Mouse (Mus musculus): ENCODE measurements at regions not wholly inside any gene's neighbourhood (a gene's known extent, or its start where the extent isn't known, plus 50 kb on each side); places are given as distances from the start of the nearest gene placed in this dataset.

DNA sequence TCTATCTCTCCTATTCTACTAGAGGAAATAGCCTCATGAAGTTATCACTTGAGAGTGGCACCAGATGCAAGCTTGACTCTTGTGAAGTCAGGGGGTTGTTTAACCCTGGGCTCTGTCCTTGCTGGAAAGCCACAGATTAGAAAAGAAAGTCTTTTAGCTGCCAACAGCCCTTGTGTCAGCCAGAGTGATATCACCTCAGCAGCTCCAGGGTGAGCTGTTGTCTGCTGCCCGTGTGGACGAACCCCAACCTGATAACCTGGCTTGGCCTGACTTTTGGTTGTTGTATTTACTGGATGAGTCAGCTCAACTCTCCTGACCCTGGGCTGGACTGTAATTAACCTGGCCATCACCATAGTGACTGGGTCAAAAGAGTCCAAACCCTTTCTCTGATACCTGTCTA lies 88.6 kb upstream of the Serbp1 start:
- no peak for DNase-seq

- peak; percentile 41 to 66 for DNase-seq
Observed at GRCm38 (mm10) chr6:67146708-67147107, 91.3 kb upstream of the Serbp1 start.

GRCm38 (mm10) chr6:67145969-67146368 lies 92.0 kb upstream of the Serbp1 start:
- DNase-seq: no peak

DNA sequence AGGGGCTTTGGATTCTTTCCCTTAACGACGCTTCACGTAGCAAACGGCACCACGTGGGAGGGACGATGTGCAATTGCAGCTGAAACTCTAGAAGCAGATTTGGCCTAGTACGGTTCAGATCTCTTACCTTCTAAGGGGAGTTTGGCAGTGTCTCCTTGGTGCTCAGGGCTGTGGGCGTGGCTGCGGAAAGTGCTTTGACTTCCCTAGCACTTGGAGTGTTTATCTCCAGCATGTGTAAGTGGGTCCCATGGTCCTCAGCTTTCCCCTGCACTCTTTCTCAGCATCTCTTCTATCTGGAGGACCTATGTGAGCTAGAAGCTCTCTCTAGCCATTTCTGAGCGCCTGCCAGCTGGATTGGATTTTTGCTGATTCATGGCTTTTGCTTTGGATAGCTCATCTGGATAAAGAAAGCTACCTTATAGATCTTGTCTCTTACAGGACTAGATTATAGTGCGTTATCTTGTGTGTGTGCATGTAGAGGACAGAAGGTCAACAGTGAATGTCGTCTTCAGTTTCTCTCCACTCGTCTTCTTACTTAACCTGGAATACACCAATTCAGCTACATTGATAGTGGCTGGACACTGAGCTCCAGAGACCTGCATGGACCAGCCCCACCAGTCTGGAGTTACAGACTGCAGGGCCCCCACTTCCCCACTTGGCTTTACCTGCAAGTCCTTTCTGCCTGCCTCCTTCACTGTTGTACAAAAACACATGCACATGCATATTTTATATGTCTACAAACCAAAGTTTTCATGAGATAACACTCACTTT lies 92.8 kb upstream of the Serbp1 start:
- no peak for DNase-seq

DNA sequence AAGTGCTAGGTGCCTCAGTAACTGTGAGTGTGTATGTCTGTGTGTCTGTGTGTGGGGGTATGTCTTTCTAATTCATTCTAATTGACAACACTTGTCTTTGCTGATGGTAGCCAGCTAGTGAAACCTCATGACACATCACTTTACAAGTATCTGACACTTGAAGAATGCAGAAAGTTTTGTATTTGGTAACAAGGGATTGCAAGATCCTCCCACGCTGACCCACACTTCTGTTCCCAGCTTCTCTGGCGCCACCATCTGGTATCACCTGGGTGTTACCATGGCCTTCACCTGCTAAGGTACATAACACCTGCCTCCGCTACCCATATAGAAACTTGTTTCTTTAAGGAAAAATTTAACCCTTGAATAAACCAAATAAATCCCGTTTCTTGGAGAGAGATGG lies 95.8 kb upstream of the Serbp1 start:
- DNase-seq: peak; percentile 84 to 90

DNA sequence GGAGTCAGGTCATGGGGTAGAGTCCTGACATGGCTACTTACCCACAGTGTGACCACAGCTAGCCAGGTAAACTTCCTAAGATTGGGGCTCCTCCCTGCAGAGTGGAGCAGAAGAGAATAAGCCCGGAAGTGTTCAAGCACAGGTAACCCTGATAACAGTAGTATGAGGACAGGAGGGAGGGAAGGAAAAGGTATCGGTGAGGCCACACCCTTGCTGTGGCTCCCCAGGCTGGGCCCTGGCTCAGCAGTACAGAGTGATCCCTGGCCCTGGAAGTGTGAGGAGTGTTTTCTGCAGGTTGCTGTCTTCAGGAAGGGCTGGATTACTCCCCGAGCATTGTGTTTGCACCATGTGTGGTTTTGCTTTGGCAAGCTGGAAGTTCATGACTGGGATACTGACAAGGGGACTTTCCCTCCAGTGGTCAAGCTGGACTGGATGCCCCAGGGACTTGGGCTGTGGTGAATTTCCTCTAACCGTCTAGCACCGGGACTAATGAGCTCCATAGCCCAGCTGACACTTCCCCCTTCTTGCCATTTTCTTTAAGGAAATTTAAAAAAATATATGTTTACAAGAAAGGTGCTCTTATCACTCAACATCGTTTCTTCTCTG lies 97.2 kb upstream of the Serbp1 start:
- no peak for DNase-seq

DNA sequence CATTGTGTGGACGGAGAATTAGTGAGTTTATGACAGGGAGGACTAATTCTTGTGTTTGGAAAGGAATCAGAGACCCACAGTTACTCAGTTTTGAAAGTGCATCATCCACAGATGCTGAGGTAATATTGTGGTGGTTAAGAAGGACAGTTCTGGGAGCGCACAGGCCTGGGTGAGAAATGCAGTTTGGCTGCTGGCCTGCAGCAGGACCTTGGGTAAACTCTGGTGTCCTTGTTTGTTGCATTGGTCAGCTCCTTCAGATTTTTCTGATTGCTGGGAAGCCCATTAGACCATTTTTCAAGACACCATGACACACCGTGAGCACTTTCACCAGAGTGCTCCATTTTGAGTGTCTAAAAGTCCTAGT lies 99.0 kb upstream of the Serbp1 start:
- DNase-seq: no peak

GRCm38 (mm10) chr6:67138302-67139011 lies 99.5 kb upstream of the Serbp1 start:
- peak; percentile 72 to 91 for DNase-seq

DNA sequence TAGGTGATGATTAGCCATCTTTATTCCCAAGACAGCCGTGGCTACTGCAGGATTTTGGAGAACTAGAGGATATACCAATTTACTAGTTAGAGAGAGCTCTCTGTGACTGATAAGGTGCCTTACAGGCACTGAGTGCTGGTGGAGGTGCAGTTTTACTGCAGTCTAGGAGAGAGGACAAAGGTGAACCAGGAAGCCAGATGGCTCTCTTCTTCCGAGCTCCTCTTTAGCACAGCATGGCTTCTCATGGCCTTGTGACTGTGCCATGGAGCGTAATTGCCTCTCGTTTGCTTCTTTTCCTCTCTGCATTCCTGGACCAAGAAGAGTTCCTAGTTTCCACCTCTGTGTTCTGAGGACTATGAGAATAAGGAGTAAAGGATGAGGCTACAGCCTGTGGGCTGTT lies 100.2 kb upstream of the Gadd45a start:
- DNase-seq: no peak

- DNase-seq: no peak
Observed at GRCm38 (mm10) chr6:67134915-67135314, 97.7 kb upstream of the Gadd45a start.

GRCm38 (mm10) chr6:67130540-67131301 lies 93.5 kb upstream of the Gadd45a start:
- DNase-seq: no peak

DNA sequence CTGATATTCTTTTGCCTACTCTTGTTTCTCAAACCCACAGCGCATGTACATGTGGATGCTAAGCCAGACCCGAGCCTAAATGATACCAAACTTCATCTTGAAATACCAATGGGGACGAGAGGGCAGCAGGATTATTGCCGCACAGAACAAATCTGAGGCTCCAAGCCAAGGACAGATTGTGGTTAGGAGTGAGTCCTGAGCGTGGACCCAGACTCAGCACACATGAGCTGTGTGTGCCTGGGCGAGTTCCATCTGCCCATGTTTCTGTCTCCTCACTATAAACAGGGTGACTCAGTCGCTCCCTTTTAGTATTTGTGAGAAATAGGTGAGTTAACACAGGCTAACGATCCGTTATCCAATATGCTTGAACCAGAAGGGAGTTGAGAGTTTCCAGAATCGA lies 92.4 kb upstream of the Gadd45a start:
- no peak for DNase-seq

GRCm38 (mm10) chr6:67128503-67129463 lies 91.5 kb upstream of the Gadd45a start:
- DNase-seq: peak; percentile 41 to 74

DNA sequence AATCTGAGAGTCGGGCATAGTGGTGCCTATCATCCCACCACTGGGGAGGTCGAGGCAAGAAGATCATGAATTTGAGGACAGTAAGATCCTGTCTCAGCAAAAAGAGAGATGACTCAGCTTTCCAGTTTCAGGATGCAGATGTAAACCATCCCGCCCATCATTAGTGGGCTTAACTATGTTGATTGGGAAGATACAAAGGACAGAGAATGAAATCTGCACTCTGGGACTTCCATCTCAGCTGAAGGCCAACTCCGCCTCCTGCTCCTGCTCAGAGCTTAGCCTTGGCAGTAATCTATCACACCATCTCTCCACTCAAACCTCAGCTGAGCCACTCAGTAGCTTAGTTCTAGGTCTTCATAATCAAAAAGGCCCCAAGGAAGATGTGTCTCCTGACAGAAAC lies 90.5 kb upstream of the Gadd45a start:
- no peak for DNase-seq

GRCm38 (mm10) chr6:67125715-67126312 lies 88.6 kb upstream of the Gadd45a start:
- no peak for DNase-seq

- no peak for DNase-seq
Observed at GRCm38 (mm10) chr6:67124089-67124488, 86.8 kb upstream of the Gadd45a start.

DNA sequence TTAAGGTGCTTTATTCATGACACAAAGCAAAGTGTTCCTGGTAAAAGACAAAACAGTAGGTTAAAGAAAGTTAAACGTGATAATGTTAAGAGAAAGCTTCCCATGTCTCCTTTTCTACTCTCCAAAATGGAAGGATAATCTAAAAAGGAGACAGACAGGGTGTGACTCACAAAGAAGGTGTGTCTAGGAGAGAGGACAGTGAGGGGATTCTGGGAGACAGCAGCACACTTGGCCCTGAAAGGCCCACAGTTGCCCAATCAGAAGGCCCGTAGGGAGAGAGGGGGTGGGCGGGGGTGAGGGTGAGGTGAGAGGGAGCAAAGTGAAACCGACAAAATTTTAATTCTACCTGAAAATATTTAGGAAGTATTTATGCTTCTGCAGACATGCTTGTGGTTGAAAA lies 85.8 kb upstream of the Gadd45a start:
- no peak for DNase-seq

DNA sequence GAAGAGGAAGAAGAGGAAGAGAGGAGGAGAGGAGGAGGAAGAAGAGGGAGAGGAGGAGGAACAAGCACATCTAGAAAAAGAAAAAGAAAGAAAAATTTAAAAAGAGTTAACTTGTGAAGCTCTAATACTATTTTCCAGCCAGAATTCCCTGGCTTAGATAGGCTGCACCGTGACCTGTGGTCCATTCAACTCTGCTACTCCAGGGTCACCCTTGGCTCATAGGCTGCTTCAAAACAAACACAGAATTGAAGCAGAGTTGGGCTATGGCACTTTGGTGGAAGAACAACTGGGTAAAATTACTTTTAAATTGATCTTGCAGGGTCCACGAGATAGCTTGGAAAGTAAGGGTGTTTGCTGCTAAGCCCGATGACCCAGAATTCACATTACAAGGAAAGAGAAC lies 79.0 kb upstream of the Gadd45a start:
- no peak for DNase-seq

GRCm38 (mm10) chr6:67115505-67116303 lies 78.4 kb upstream of the Gadd45a start:
- no peak for DNase-seq

GRCm38 (mm10) chr6:67114753-67115152 lies 77.5 kb upstream of the Gadd45a start:
- no peak for DNase-seq

Data from kidney, postnatal 25 days (tissue).